Mouse (Mus musculus) right cerebral cortex, postnatal 36 days (tissue): ENCODE measurements around the gene Mvb12b.
A peak's percentile ranks its signal among the peaks of the same experiment; 100 is the strongest.

Source experiments
- DNase-seq, 2 experiments: peaks; one replicate each; pipeline ENCODE4 v3.0.0; 2022; ENCODE audit warnings: low spot score in 2 of 2, mixed read lengths in 1 of 2

The Mvb12b gene

GRCm38 (mm10) chr2:33737128-33737527 is 150.6 kb downstream of the Mvb12b start:
- DNase-seq = no peak

- DNase-seq = peak; percentile 41 to 49
Observed at GRCm38 (mm10) chr2:33736722-33737121, 151.0 kb downstream of the Mvb12b start.

- peak; percentile 52 to 60 for DNase-seq
Observed at GRCm38 (mm10) chr2:33734781-33735485, 152.8 kb downstream of the Mvb12b start.

- DNase-seq = no peak
Observed at GRCm38 (mm10) chr2:33729701-33730100, 158.0 kb downstream of the Mvb12b start.

- DNase-seq = no peak
Observed at GRCm38 (mm10) chr2:33727199-33727598, 160.5 kb downstream of the Mvb12b start.

GRCm38 (mm10) chr2:33720380-33720898 is 167.3 kb downstream of the Mvb12b start:
- no peak for DNase-seq

- no peak for DNase-seq
Observed at GRCm38 (mm10) chr2:33719339-33720066, 168.2 kb downstream of the Mvb12b start.

GRCm38 (mm10) chr2:33718561-33718960 is 169.2 kb downstream of the Mvb12b start:
- no peak for DNase-seq

- no peak for DNase-seq
Observed at GRCm38 (mm10) chr2:33717821-33718351, 169.9 kb downstream of the Mvb12b start.

GRCm38 (mm10) chr2:33717378-33717777 is 170.4 kb downstream of the Mvb12b start:
- DNase-seq = no peak

- no peak for DNase-seq
Observed at GRCm38 (mm10) chr2:33716878-33717277, 170.9 kb downstream of the Mvb12b start.

GRCm38 (mm10) chr2:33714932-33715331 is 172.8 kb downstream of the Mvb12b start:
- DNase-seq = no peak

GRCm38 (mm10) chr2:33713580-33714260 is 174.0 kb downstream of the Mvb12b start:
- no peak for DNase-seq

- no peak for DNase-seq
Observed at GRCm38 (mm10) chr2:33712811-33713210, 174.9 kb downstream of the Mvb12b start.

- DNase-seq = peak in 1 of 2 experiments; percentile 26
Observed at GRCm38 (mm10) chr2:33708831-33709230, 178.9 kb downstream of the Mvb12b start.

- no peak for DNase-seq
Observed at GRCm38 (mm10) chr2:33708096-33708495, 179.7 kb downstream of the Mvb12b start.

- DNase-seq = no peak
Observed at GRCm38 (mm10) chr2:33706403-33706802, 181.3 kb downstream of the Mvb12b start.

- DNase-seq = no peak
Observed at GRCm38 (mm10) chr2:33705687-33706320, 181.9 kb downstream of the Mvb12b start.

- no peak for DNase-seq
Observed at GRCm38 (mm10) chr2:33703286-33703685, 184.5 kb downstream of the Mvb12b start.

GRCm38 (mm10) chr2:33702705-33703104 is 185.0 kb downstream of the Mvb12b start:
- DNase-seq = no peak

GRCm38 (mm10) chr2:33701446-33701815 is 186.3 kb downstream of the Mvb12b start:
- no peak for DNase-seq
